Mouse (Mus musculus): ENCODE measurements around the gene Dot1l.

The Dot1l gene

DNA sequence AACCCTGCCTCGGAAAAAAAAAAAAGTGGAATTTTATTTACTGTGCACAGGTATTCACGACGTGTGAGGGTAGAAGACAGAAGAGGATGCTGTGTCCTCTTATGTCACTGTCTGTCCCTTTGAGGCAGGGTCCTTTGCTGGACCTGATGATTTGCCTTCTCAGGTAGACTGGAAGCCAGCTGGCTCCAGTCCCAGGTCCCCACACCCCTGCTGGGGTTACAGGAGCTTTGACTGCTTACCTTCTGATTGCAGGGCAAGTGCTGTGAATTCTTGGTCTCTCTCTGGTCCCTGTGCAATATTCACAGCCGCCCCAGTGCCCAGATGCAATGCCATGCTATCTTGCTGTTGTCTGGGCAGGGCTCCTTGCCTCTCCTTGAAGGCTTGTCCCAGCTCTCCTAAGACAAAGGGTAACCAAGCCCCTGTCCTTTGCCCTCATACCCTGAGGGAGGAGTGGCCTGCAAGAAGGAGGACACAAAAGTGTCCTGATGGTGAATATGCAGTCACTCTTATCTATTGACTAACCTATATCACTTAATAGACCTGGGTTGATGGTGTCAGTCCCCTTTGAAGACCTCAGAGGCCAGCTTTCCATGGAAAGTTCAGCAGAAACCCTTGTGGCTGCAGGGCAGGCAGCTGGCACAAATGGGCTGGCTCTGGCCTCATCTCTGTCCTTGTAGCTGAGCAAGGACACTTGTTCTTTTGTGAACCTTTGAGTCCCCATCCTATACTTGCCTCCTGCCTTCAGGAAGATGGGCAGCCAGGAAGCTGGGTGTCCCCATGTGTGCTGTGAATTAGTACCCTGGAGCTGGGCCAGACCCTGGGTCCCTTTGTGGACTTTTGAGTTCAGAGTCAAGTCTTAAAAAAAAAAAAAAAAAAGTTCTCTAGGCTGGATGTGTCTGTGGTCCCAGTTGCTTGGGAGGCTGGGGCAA is 5.9 kb downstream of the Dot1l start:
- no peak for DNase-seq

DNA sequence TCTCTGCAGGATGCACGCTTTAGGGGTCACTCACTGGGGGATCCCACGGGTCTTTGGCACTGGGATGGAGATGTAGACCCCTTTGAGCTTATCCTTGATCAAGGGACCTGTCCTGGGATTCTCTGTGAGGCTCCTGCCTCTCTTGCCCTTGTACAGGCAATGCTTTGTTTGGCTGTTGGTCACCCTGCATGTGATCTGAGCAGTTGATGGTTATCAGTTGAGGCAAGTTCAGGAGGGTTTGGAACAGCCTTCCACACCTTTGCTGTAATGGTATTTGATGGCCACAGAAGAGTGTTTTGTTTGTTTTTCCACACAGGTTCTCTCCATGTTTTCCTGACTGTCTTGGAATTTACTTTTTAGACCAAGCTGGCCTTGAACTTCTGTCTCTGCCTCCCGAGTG is 6.8 kb downstream of the Dot1l start:
- DNase-seq: no peak

- DNase-seq: no peak
Observed at GRCm38 (mm10) chr10:80763502-80763901, 8.5 kb downstream of the Dot1l start.

DNA sequence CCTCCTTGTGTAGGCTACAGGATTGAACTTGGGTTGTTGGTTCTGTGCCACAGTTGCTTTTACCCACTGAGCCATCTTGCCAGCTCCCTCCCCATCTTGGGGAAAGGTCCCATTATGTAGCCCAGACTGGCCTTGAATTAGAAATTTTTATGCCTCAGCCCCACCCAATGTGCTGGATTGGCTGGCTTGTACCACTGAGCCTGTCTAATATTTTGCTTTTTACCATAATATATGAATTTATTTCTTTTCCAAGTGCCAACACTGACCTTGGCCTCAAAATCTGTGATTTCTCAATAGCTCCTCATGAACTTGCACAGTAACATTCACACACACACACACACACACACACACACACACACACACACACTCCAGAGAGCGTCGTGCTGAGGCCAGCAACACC is 10.7 kb downstream of the Dot1l start:
- no peak for DNase-seq

DNA sequence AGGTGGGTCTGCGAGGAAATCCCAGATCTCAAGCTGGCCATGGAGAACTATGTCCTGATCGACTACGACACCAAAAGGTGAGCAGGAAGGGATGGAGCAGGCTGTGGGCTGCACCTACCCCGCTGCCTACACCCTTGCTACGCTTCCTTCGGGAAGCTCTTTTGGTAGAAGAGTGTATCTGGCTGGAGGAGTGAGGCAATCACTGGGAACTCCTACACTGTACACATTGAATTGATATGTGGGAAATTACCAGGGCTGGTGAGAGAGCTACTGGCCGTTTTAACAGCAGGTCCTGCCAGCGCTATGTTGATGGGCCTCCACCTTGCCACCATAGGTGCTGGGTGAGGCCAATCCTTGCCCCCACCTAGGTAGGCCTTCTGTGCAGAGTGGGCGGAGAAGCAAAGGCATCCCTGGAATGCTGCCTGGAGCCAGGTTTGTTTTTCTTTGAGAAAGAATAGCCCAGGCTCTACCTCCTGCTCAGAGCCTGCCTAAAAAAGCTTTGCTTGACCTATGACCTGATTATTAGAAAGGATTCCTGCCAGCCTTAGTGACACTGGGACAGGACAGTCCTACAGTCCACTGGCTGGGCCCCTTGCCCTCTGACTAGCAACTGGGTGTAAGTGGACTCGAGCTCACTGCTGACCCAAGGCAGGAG is 11.3 kb downstream of the Dot1l start:
- DNase-seq: no peak

- DNase-seq: no peak
Observed at GRCm38 (mm10) chr10:80768365-80768764, 13.4 kb downstream of the Dot1l start.

- no peak for DNase-seq
Observed at GRCm38 (mm10) chr10:80773816-80774215, 18.8 kb downstream of the Dot1l start.

DNA sequence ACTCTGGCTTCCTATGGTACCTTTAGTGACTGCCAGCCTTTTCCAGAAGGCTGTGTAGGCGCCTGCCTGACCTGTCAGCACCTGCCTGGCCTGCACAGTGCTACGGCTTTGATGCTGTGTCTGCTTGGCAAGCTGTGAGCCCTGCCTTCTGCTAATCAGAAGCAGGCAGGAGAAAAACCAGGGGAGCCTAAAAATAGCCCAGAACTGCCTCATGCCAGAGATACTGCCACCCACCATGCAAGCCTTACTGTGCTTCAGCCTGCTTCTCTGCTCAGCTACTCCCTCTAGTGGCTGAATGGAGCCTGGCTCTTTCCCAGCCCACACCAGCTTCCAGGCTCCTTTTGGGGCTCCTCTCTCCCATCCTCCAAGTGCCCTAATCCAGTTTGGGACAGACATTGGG is 19.5 kb downstream of the Dot1l start:
- peak; percentile 86 for DNase-seq

- DNase-seq: no peak
Observed at GRCm38 (mm10) chr10:80774981-80775380, 20.0 kb downstream of the Dot1l start.

DNA sequence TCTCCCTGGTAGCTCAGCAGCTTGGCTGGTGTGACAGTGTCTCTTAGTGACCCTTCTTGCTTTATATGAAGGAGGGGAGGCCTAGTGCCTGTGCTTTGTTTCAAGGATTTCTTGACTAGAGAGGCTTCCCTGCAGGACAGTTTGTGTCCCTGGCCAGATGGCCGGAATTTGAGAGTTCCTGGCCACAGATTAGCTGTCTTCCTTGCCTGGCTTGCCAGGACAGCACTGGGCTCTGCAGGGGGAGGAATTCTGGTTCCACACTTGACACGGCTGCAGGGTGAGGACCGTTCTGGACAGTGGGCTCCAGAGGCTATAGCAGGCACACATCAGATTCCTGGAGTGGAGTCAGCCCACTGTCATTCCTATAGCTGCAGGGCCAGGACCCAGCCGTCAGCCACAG is 20.7 kb downstream of the Dot1l start:
- no peak for DNase-seq

DNA sequence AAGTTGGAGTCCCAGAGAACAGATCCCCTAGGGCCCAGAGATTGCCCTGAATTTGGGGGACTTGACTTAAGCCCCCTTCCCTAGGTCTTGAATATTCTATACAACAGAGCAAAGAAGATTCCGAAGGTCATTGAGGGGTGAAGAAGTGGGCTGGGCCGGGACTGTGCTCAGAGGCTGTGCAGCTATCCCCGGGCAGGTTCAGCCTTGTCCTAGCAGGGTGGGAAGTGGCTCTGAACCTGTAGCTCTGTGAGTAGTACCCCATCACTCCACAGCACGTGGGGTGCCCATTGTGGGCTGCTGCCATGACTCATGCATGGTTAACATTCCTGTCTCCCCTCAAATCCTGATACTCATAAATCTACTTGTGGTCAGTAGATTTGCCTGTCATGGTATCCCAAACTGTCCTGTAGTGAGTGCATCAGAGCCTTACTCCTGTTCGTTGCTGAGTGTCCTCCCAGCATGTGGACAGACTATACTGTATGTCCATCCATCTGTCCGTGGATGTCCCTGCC is 21.4 kb downstream of the Dot1l start:
- no peak for DNase-seq

GRCm38 (mm10) chr10:80777123-80777522 is 22.1 kb downstream of the Dot1l start:
- DNase-seq: no peak

DNA sequence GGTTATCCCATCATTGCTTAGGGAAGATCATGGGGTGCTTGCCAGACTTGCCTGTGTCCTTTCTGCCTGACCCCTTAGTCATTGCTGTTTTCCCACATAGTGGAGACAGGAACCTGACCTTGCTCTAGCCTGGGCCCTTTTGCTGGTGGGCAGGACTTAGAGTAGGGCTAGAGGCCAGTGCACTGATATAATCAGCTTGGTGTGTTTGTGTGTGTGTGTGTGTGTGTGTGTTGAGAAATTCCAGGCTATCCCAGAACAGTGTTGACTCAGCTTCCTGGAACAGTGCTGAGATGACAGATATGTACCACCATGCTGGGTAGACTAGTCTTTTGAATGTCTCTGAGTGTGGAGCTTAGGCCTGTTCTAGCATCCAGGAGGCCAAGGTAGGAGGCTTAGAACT is 24.6 kb downstream of the Dot1l start:
- no peak for DNase-seq

DNA sequence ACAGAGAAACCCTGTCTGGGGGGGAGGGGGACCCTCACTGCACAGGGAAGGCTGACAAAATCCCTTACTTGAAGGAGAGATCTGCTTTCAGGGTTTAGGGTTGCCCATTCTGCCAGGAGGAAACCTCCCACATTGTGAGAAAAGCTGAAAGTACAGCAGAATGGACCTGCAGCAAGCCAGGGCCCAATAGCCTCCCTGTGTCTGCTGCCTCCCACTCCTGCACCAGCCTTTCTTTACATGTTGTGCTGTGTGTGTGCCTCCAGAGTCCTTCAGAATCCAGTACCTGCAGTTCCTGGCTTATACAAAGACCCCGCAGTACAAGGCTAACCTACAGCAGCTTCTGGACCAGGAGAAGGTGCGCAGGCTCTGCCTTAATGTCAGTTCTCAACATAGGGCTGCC is 29.3 kb downstream of the Dot1l start:
- DNase-seq: no peak

- no peak for DNase-seq
Observed at GRCm38 (mm10) chr10:80784871-80785270, 29.9 kb downstream of the Dot1l start.

DNA sequence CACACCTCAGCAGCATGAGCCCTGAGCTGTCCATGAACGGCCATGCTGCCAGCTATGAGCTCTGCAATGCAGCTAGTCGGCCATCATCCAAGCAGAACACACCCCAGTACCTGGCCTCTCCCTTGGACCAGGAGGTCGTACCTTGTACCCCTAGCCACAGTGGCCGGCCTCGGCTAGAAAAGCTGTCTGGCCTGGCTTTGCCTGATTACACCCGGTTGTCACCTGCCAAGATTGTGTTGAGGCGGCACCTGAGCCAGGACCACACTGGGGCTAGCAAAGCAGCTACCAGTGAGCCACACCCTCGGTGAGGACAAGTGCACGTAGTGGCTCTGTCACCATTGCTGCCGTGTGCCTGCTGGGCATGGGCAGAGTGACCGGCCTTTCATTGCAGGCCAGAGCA is 31.0 kb downstream of the Dot1l start:
- no peak for DNase-seq

- DNase-seq: no peak
Observed at GRCm38 (mm10) chr10:80787517-80787916, 32.5 kb downstream of the Dot1l start.

DNA sequence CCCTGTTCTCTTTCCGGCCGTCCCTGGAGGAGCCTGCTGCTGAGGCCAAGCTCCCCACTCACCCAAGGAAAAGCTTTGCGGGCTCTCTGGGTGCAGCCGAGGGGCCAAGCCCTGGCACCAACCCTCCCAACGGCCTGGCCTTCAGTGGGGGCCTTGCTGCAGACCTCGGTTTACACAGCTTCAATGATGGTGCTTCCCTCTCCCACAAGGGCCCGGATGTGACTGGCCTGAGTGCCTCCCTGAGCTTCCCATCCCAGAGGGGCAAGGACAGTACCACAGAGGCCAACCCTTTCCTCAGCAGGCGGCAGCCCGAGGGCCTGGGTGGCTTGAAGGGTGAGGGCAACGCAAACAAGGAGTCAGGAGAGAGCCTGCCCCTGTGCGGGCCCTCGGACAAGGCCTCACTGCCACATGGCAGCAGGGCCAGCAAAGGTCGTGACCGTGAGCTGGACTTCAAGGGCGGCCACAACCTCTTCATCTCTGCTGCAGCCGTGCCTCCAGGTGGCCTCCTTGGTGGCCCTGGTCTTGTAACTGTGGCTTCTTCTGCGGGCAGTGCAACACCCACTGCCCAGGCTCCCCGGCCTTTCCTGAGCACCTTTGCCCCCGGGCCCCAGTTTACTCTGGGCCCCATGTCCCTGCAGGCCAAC is 35.9 kb downstream of the Dot1l start:
- no peak for DNase-seq

DNA sequence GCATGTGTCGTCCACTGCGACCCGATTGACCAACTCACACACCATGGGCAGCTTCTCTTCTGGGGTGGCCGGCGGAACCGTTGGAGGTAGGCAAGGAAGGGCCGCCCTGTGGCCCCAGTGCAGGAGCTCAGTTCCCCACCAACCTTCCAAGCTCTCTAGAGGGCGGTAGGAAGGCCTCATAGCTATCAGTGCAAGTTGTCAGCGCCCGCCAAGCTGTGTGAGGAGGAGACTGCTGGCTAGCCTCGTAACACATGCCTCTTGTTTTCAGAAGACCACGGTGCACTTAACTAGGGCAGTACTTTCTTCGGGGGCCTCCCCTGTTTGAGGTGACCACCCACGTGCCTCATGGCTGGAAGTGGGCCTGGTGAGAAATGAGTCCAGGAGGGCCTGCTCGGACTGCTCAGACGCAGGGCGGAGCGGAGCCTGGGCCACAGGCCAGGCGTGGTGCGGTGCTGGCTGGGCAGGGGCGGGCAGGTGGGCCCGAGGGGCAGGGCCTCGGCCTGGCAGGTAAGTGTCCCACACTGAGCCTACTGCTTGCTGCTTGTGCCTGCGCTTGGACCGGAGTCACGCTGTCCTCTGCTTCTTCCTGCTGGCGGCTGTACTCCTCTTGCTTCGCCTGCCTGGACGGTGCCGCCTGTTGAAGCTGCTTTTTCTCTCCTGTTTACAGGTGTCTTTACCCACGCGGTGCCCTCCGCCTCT is 36.6 kb downstream of the Dot1l start:
- DNase-seq: no peak

DNA sequence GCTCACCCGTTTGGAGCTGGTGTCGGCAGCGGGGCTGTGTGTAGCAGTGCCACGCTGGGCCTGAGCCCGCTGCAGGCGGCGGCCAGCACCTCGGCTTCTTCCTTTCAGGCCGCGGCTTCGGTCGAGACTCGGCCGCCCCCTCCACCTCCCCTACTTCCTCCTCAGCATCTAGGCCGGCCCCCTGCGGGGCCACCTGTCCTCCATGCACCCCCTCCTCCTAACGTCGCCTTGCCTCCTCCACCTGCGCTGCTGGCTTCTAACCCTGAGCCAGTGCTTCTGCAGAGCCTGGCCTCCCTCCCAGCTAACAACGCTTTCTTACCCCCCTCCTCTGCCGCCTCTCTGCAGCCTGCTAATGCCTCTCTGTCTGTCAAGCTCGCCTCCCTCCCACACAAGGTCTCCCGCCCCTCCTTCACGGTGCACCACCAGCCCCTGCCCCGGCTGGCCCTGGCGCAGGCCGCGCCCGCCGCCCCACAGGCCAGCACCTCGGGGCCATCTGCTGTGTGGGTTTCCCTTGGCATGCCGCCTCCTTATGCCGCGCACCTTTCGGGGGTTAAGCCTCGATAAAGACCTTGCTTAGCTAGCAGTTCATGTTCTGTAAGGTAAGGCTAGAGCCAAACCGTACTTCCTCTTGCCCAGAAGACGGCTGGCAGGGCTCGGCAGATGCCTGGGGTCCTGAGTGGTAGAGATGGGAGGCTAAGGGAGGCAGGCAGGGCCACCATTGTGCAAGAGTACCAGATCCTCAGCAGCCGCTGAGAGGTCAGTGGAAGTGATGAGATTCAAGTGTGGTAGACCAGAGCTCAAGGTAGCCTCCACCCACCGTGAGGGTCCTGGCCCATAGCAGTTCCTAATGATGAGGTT is 37.4 kb downstream of the Dot1l start:
- no peak for DNase-seq

GRCm38 (mm10) chr10:80793033-80793784 is 38.2 kb downstream of the Dot1l start:
- no peak for DNase-seq
